Comparison of ENCODE assay signal across 19 mouse cellular contexts in the genomic region with DNA sequence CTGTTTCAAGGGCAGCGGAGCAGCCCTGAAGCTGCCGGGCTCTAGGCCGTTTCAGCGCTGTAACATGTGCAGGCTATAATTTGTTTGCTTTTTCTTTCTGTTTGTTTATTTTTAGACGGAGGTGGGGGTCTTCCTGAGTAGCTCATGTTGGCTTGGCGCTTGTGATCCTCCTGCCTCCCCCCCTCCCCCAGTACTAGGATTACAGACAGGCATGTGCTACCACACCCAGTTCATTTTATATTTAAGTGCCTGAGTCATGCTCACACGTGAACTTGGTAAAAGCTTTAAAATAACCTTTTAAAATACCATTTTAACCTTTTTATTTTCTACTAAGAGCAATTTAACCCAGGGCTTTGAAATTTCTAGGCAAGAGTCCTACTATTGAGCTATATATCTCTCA. TPM values are rescaled to one million over a fixed set of nuclear protein-coding genes. Genes with fewer than 3 reads are reported as not detected.
A peak's percentile ranks its signal among the peaks of the same experiment; 100 is the strongest.
DNase-seq lines count a peak whose midpoint lies in the region; ATAC-seq and TF ChIP-seq lines count a peak whose summit lies in the region.
"Had no signal": no experiment of that assay in that cellular context is flagged by ENCODE, and none has a peak within 500 bp of the region (broad histone marks: within the 10 kb centered on the region; RNA-seq: fewer than 3 reads in every experiment).

No protein-coding gene starts in this region.

- H3K9ac ChIP-seq in midbrain, embryonic 13.5 days (replicated peaks): no peak overlapping the region
- H3K9ac ChIP-seq in embryonic facial prominence, embryonic 15.5 days: no peak overlapping the region
- H3K9ac ChIP-seq in forebrain, postnatal 0 days: no peak overlapping the region
- H3K9ac ChIP-seq: liver, embryonic 14.5 days; neural tube, embryonic 13.5 days had no signal

- no peaks in the 10 kb centered on the region for H3K36me3 ChIP-seq in midbrain, embryonic 10.5 days
- no peaks in the 10 kb centered on the region for H3K36me3 ChIP-seq in midbrain, embryonic 13.5 days
- no peaks in the 10 kb centered on the region for H3K36me3 ChIP-seq in embryonic facial prominence, embryonic 15.5 days
- H3K36me3 ChIP-seq in forebrain, postnatal 0 days (ENCODE audit: insufficient read depth): no peaks in the 10 kb centered on the region
- H3K36me3 ChIP-seq: neural tube, embryonic 13.5 days had no signal

- no peak for ATAC-seq in midbrain, embryonic 13.5 days
- peak; percentile 80; the same call in 1 of the 2 replicates for ATAC-seq in embryonic facial prominence, embryonic 15.5 days (ENCODE audit: insufficient number of reproducible peaks, low FRiP score, low TSS enrichment, low read depth)
- no peak for ATAC-seq in forebrain, postnatal 0 days
- ATAC-seq in CD4-positive, CD25-positive, alpha-beta regulatory T cell, adult 4 months: no peak

- no peak overlapping the region for H3K4me2 ChIP-seq in midbrain, embryonic 13.5 days (replicated peaks)
- 0 out of 2 replicates have a peak overlapping the region, but pooled peaks have one; percentile 17 for H3K4me2 ChIP-seq in embryonic facial prominence, embryonic 15.5 days (replicated peaks)
- H3K4me2 ChIP-seq in forebrain, postnatal 0 days (ENCODE audit: low read depth): no peak overlapping the region
- H3K4me2 ChIP-seq: neural tube, embryonic 13.5 days had no signal

- peak; percentile 22 for DNase-seq in embryo, embryonic 10.5 days (ENCODE audit: low spot score)
- no peak for DNase-seq in embryo, embryonic 10 days (ENCODE audit: low spot score)
- peak; percentile 14 for DNase-seq in midbrain, embryonic 10.5 days (ENCODE audit: low spot score)
- DNase-seq in right cerebral cortex, postnatal 36 days (ENCODE audit: low spot score in 2 of 2): no peak
- DNase-seq in forebrain, postnatal 0 days: no peak
- DNase-seq: adrenal gland, postnatal 25 days; cerebellum, postnatal 25 days; heart, adult 18-20 months; heart, postnatal 36 days; retina, postnatal 1 day had no signal

- WGBS in midbrain, embryonic 10.5 days: 66% methylated on average over 7 of the region's 7 CpGs
- 80% methylated on average over 7 of the region's 7 CpGs for WGBS in midbrain, embryonic 13.5 days
- 41% methylated on average over 7 of the region's 7 CpGs for WGBS in embryonic facial prominence, embryonic 15.5 days
- WGBS in forebrain, postnatal 0 days: 64% methylated on average over 7 of the region's 7 CpGs

- no peaks in the 10 kb centered on the region for H3K9me3 ChIP-seq in midbrain, embryonic 10.5 days (replicated peaks)
- no peaks in the 10 kb centered on the region for H3K9me3 ChIP-seq in midbrain, embryonic 13.5 days
- no peaks in the 10 kb centered on the region for H3K9me3 ChIP-seq in embryonic facial prominence, embryonic 15.5 days (replicated peaks)
- H3K9me3 ChIP-seq in forebrain, postnatal 0 days (ENCODE audit: low read length): no peaks in the 10 kb centered on the region
- H3K9me3 ChIP-seq: neural tube, embryonic 13.5 days had no signal

- H3K4me3 ChIP-seq in midbrain, embryonic 10.5 days: no peak overlapping the region
- no peak overlapping the region for H3K4me3 ChIP-seq in midbrain, embryonic 13.5 days (replicated peaks)
- no peak overlapping the region for H3K4me3 ChIP-seq in embryonic facial prominence, embryonic 15.5 days (replicated peaks)
- H3K4me3 ChIP-seq in forebrain, postnatal 0 days (ENCODE audit: low read depth, low read length): no peak overlapping the region
- H3K4me3 ChIP-seq: layer of hippocampus, adult 2 months; neural tube, embryonic 13.5 days had no signal

- no peak overlapping the region for H3K27ac ChIP-seq in midbrain, embryonic 10.5 days (replicated peaks)
- H3K27ac ChIP-seq in midbrain, embryonic 13.5 days: no peak overlapping the region
- H3K27ac ChIP-seq in embryonic facial prominence, embryonic 15.5 days (replicated peaks): peak overlapping the region; percentile 44; the same call in 1 of the 2 replicates
- H3K27ac ChIP-seq in forebrain, postnatal 0 days (ENCODE audit: low read depth, low read length): no peak overlapping the region
- H3K27ac ChIP-seq: layer of hippocampus, adult 2 months; liver, embryonic 14.5 days; neural tube, embryonic 13.5 days had no signal

- no peaks in the 10 kb centered on the region for H3K27me3 ChIP-seq in midbrain, embryonic 10.5 days (ENCODE audit: low read depth, poor library complexity, severe bottlenecking)
- H3K27me3 ChIP-seq in midbrain, embryonic 13.5 days: no peaks in the 10 kb centered on the region
- H3K27me3 ChIP-seq in embryonic facial prominence, embryonic 15.5 days: no peaks in the 10 kb centered on the region
- H3K27me3 ChIP-seq in forebrain, postnatal 0 days (ENCODE audit: insufficient read depth, low read length): no peaks in the 10 kb centered on the region
- H3K27me3 ChIP-seq: neural tube, embryonic 13.5 days had no signal

- TF ChIP-seq CTCF in forebrain, postnatal 0 days (IDR thresholded peaks at IDR 0.05; ENCODE audit: low read depth): no peak

- no peaks in the 10 kb centered on the region for H3K4me1 ChIP-seq in midbrain, embryonic 10.5 days
- H3K4me1 ChIP-seq in midbrain, embryonic 13.5 days (replicated peaks): no peaks in the 10 kb centered on the region
- H3K4me1 ChIP-seq in embryonic facial prominence, embryonic 15.5 days: peaks cover 8% of the 10 kb centered on the region
- no peaks in the 10 kb centered on the region for H3K4me1 ChIP-seq in forebrain, postnatal 0 days (ENCODE audit: insufficient read depth)
- H3K4me1 ChIP-seq: neural tube, embryonic 13.5 days had no signal

RNA-seq across cellular contexts. Expression of a gene that starts 47.8 kb away (rescaled TPM):
- not detected in 2 replicates for polyA plus RNA-seq in midbrain, embryonic 10.5 days (2016; fragmentation: Nextera tagmentation; extraction: Ambion mirVana)
- not detected in 2 replicates for polyA plus RNA-seq in midbrain, embryonic 13.5 days (2015; fragmentation: Nextera tagmentation; extraction: Ambion mirVana)
- 1.3 and 1.4 TPM in 2 replicates for polyA plus RNA-seq in embryonic facial prominence, embryonic 15.5 days (2015; fragmentation: Nextera tagmentation; extraction: Ambion mirVana)
- not detected in 2 replicates for total RNA-seq in forebrain, postnatal 0 days (2014; rRNA removed)
- polyA plus RNA-seq in forebrain, postnatal 0 days (2015; fragmentation: Nextera tagmentation; extraction: Ambion mirVana): not detected in 2 replicates
- not detected for polyA plus RNA-seq in CD4-positive, CD25-positive, alpha-beta regulatory T cell, adult 4 months (2017; shearing (Covaris generic))
- total RNA-seq: adrenal gland, postnatal 25 days; ES-E14; heart, postnatal 36 days; layer of hippocampus, adult 2 months; left cerebral cortex, postnatal 25 days; midbrain, postnatal 0 days had no signal
- polyA plus RNA-seq: liver, embryonic 14.5 days; midbrain, postnatal 0 days; neural tube, embryonic 13.5 days had no signal

RNA-seq across cellular contexts. Expression of a gene that starts 50.8 kb away (rescaled TPM):
- 6.6 and 8.8 TPM in 2 replicates for polyA plus RNA-seq in midbrain, embryonic 10.5 days (2016; fragmentation: Nextera tagmentation; extraction: Ambion mirVana)
- polyA plus RNA-seq in midbrain, embryonic 13.5 days (2015; fragmentation: Nextera tagmentation; extraction: Ambion mirVana): 3.7 and 4.9 TPM in 2 replicates
- 71.9 and 92.4 TPM in 2 replicates for polyA plus RNA-seq in embryonic facial prominence, embryonic 15.5 days (2015; fragmentation: Nextera tagmentation; extraction: Ambion mirVana)
- total RNA-seq in forebrain, postnatal 0 days (2014; rRNA removed): 11.4 and 17.9 TPM in 2 replicates
- polyA plus RNA-seq in forebrain, postnatal 0 days (2015; fragmentation: Nextera tagmentation; extraction: Ambion mirVana): 3.2 and 3.9 TPM in 2 replicates
- 10 to 100 TPM; 45.2 to 48.9 TPM for polyA plus RNA-seq in CD4-positive, CD25-positive, alpha-beta regulatory T cell, adult 4 months (2017; shearing (Covaris generic))

Comparison
In these comparisons a context has a peak if more than half of its experiments do, and no peak if none do; other contexts are left out.
1. DNase-seq: peak in embryo, embryonic 10.5 days (single experiment) and midbrain, embryonic 10.5 days (single experiment); none in embryo, embryonic 10 days (single experiment), right cerebral cortex, postnatal 36 days (0 of 2) and forebrain, postnatal 0 days (single experiment).